Mouse (Mus musculus): ENCODE data around the gene Fam228b. TPM values are rescaled to one million over a fixed set of nuclear protein-coding genes. Genes with fewer than 3 reads are reported as not detected.

Fam228b gene
- polyA plus RNA-seq, 1 experiment, result not detected

DNA sequence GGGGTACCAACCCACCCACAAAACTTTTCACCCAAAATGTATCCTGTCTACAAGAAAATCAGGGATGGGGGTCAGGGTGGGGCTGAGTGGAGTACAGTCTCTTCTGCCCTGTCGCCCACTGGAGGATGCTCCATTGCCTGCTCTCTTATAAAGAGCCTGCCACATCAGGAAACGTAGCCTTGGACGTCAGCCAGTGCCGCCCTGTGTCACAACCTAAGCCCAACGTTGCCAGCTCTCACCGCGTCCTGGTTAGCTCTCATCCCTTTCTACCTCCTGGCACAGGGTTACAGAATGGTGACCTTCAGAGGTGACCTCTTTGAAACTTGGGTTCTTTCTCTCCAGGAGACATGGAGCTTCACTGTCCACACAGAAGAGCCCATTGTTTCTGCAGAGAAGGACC lies 28.2 kb downstream of the Fam228b start:
- TF ChIP-seq CTCF (IDR thresholded peaks at IDR 0.05; ENCODE audit: extremely low read depth, insufficient read length, insufficient replicate concordance, low read depth, low read length) (no peak), POLR2A (IDR thresholded peaks at IDR 0.05; ENCODE audit: low read depth, low read length) (no peak)
- no peak overlapping the region for H3K27ac ChIP-seq (ENCODE audit: insufficient read depth, low read depth, low read length)
- 55% methylated on average over 7 of the region's 7 CpGs for WGBS
- H3K4me3 ChIP-seq (ENCODE audit: low read depth, low read length), result no peak overlapping the region
- no peaks in the 10 kb centered on the region; the same call in 1 of the 2 replicates for H3K4me1 ChIP-seq (ENCODE audit: control insufficient read depth, insufficient read depth, insufficient read length, low read length)
- H3K36me3 ChIP-seq (ENCODE audit: control insufficient read depth, insufficient read depth, low read length), result no peaks in the 10 kb centered on the region
- no peaks in the 10 kb centered on the region for H3K27me3 ChIP-seq (ENCODE audit: control insufficient read depth, insufficient read depth, low read length)

DNA sequence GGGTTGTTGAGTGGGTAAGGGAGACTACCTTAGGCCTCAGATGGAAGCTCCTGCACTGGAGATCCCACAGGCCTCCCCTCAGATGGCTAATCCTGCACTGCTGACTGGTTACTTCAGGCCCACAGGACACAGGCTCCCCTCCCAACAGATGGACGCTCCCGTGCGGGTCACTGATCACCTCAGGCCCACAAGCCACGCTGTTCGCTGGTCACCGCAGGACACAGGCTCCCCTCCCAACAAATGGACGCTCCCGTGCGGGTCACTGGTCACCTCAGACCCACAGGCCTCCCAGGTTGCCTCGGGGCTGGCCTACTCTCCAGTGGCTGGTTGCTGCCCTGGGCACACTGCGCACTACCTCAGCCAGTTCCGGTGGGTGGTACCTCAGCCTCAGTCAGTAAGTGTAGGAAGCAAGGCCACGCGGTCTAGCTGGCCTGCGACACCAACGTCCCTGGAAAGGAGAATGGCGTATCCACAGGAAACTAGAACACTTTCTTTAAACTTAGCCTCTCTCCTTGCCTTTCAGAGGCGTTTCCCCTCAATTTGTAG lies 31.0 kb downstream of the Fam228b start, which contains the start of gene Fam228a:
Fam228a (minus strand) TSS at position 400 of the 546 bp plus-strand sequence.
- TF ChIP-seq CTCF (IDR thresholded peaks at IDR 0.05; ENCODE audit: extremely low read depth, insufficient read length, insufficient replicate concordance, low read depth, low read length) (no peak), POLR2A (IDR thresholded peaks at IDR 0.05; ENCODE audit: low read depth, low read length) (no peak)
- Histone ChIP-seq H3K27ac (ENCODE audit: insufficient read depth, low read depth, low read length) (no peak within 1 kb of the TSS), H3K27me3 (ENCODE audit: control insufficient read depth, insufficient read depth, low read length) (no peaks in the 10 kb centered on the region), H3K36me3 (ENCODE audit: control insufficient read depth, insufficient read depth, low read length) (no peaks in the 10 kb centered on the region), H3K4me3 (ENCODE audit: low read depth, low read length) (no peak within 1 kb of the TSS), H3K4me1 (ENCODE audit: control insufficient read depth, insufficient read depth, insufficient read length, low read length) (no peaks in the 10 kb centered on the region; the same call in 1 of the 2 replicates)
- WGBS, result 90% methylated on average over 18 of the region's 18 CpGs

DNA sequence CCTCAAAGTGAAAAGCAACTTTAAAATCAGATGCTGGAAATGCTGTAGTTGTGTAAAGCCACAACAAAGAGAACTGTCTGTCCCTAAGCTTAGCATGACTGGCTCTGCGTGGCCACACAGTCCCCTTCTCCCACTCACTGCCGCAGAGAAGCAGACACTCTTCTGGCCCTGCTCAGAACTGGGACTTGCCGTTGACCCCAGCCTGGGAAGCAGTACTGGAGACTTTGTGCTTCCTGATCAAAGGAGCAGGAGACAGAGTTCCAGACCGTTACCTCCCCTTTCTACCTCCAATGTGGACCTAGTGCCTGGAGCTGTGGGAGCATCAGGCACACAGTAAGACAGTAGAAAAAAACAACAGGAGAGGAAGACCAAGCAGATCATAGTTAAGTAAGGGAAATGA lies 36.7 kb downstream of the Fam228b start:
- 50% methylated on average over 4 of the region's 4 CpGs for WGBS

DNA sequence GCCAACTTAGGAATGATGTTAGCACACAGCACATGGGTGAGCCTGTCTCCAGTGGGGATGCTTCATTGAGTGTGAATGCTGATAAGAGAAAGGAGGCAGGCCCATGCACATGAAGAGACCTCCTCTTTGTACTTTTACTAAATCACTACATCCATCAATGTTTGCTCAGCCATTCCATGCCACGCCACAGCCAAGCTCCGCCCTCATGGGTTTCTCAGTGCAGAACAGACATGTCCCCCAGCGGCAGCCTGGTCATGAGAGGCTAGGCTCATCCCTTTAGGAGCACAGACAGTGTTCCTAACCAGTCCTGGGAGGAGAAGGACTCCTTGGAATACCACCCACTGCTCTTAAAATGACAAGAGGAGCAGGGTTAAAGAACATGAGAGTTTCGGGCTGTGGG lies 37.4 kb downstream of the Fam228b start:
- Histone ChIP-seq H3K27ac (ENCODE audit: insufficient read depth, low read depth, low read length) (no peak overlapping the region), H3K36me3 (ENCODE audit: control insufficient read depth, insufficient read depth, low read length) (no peaks in the 10 kb centered on the region), H3K4me3 (ENCODE audit: low read depth, low read length) (no peak overlapping the region), H3K27me3 (ENCODE audit: control insufficient read depth, insufficient read depth, low read length) (no peaks in the 10 kb centered on the region), H3K4me1 (ENCODE audit: control insufficient read depth, insufficient read depth, insufficient read length, low read length) (no peaks in the 10 kb centered on the region)
- TF ChIP-seq POLR2A (IDR thresholded peaks at IDR 0.05; ENCODE audit: low read depth, low read length) (no peak), CTCF (IDR thresholded peaks at IDR 0.05; ENCODE audit: extremely low read depth, insufficient read length, insufficient replicate concordance, low read depth, low read length) (no peak)
- 54% methylated on average over 4 of the region's 4 CpGs for WGBS

More for the DNA sequence above, 36.7 kb downstream of the Fam228b start:
- no peak overlapping the region for H3K27ac ChIP-seq (ENCODE audit: insufficient read depth, low read depth, low read length)
- H3K36me3 ChIP-seq (ENCODE audit: control insufficient read depth, insufficient read depth, low read length), result no peaks in the 10 kb centered on the region
- H3K4me3 ChIP-seq (ENCODE audit: low read depth, low read length), result no peak overlapping the region
- H3K27me3 ChIP-seq (ENCODE audit: control insufficient read depth, insufficient read depth, low read length), result no peaks in the 10 kb centered on the region
- TF ChIP-seq CTCF (IDR thresholded peaks at IDR 0.05; ENCODE audit: extremely low read depth, insufficient read length, insufficient replicate concordance, low read depth, low read length) (no peak), POLR2A (IDR thresholded peaks at IDR 0.05; ENCODE audit: low read depth, low read length) (no peak)
- no peaks in the 10 kb centered on the region for H3K4me1 ChIP-seq (ENCODE audit: control insufficient read depth, insufficient read depth, insufficient read length, low read length)

DNA sequence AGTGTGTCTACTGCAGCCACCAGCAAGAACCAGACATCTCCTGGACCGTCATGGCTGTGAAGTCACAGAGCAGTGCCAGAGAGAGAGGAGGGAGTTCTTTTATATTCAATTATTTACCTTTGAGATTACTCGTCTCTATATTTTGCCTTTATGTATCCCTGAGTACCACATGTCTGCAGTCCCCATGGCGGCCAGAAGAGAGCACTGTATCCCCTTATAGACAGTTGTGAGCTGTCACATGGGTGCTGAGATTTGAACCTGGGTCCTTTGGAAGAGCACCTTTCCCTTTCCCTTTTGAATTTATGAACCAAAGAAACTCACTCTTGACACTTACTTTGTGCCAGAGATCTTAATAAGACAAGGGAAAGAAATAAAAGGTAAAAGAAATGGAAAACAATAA lies 39.9 kb downstream of the Fam228b start:
- Histone ChIP-seq H3K4me3 (ENCODE audit: low read depth, low read length) (no peak overlapping the region), H3K36me3 (ENCODE audit: control insufficient read depth, insufficient read depth, low read length) (no peaks in the 10 kb centered on the region), H3K27ac (ENCODE audit: insufficient read depth, low read depth, low read length) (no peak overlapping the region), H3K4me1 (ENCODE audit: control insufficient read depth, insufficient read depth, insufficient read length, low read length) (no peaks in the 10 kb centered on the region), H3K27me3 (ENCODE audit: control insufficient read depth, insufficient read depth, low read length) (no peaks in the 10 kb centered on the region)
- no peak for TF ChIP-seq CTCF (IDR thresholded peaks at IDR 0.05; ENCODE audit: extremely low read depth, insufficient read length, insufficient replicate concordance, low read depth, low read length)
- no peak for TF ChIP-seq POLR2A (IDR thresholded peaks at IDR 0.05; ENCODE audit: low read depth, low read length)
- WGBS, result 92% methylated on average over 3 of the region's 3 CpGs

DNA sequence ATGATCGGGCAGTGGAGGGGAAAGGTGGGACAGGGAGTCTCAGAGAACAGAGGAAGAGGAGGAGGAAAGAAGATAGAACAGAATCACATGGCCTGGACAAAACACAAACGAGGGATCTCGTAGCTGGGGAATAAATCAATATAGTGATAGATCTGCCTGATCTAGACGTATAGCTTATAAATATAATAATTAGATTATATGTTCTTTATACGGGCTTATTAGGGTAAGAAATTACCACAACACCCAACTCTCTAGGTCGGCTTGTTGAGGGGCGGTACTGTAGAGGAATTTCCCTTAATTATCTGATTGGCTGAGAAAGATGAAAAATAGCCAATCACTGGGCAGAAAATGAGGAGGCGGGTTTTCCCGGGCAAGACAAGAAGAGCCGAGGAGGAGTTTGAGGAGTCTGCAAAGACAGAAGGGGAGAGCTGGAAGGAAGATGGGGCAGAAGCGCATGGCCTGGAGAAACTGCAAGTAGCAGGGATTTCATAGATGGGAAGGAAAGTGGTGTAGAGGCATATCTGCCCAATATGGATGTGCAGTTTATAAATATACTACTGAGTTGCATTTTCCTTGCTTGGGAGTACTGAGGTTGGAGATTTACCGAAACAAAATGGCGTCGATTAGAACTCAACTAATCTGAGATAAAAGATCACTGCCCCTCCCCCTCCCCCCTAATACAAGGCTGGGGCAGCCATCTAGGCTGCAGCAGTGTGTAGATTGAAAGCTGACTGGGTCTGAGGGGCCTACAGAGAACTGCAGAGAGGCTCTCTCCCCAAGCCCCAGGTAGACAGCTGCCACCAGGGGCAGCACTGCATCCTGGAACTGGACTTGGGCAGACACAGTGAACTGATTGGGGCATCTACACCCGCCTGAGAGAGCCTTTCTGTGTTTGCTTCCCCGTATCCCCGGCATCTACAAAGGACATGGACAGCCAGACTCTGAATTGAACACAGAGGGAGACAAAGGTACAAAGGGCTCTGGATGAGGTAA lies 49.0 kb downstream of the Fam228b start:
- TF ChIP-seq POLR2A (IDR thresholded peaks at IDR 0.05; ENCODE audit: low read depth, low read length) (no peak), CTCF (IDR thresholded peaks at IDR 0.05; ENCODE audit: extremely low read depth, insufficient read length, insufficient replicate concordance, low read depth, low read length) (peak; percentile 29; the same call in 1 of the 2 replicates)
- WGBS, result 56% methylated on average over 17 of the region's 17 CpGs

More for the DNA sequence above, 49.0 kb downstream of the Fam228b start:
- no peak overlapping the region for H3K4me3 ChIP-seq (ENCODE audit: low read depth, low read length)
- H3K4me1 ChIP-seq (ENCODE audit: control insufficient read depth, insufficient read depth, insufficient read length, low read length), result no peaks in the 10 kb centered on the region; the same call in 1 of the 2 replicates
- no peaks in the 10 kb centered on the region for H3K36me3 ChIP-seq (ENCODE audit: control insufficient read depth, insufficient read depth, low read length)
- no peak overlapping the region for H3K27ac ChIP-seq (ENCODE audit: insufficient read depth, low read depth, low read length)
- no peaks in the 10 kb centered on the region for H3K27me3 ChIP-seq (ENCODE audit: control insufficient read depth, insufficient read depth, low read length)

Measured in small intestine, adult 2 months (tissue).